Mouse (Mus musculus): ENCODE data around the gene Fbxo45. TPM values are rescaled to one million over a fixed set of nuclear protein-coding genes. Genes with fewer than 3 reads are reported as not detected.
"Not testable (repeated sequence)": the region's sequence is repeated elsewhere in the genome, so short reads cannot be mapped to it uniquely, and the experiment has no call there.

Gene Fbxo45
- polyA plus RNA-seq, 1 experiment from 2014 or later = 5.1 TPM

DNA sequence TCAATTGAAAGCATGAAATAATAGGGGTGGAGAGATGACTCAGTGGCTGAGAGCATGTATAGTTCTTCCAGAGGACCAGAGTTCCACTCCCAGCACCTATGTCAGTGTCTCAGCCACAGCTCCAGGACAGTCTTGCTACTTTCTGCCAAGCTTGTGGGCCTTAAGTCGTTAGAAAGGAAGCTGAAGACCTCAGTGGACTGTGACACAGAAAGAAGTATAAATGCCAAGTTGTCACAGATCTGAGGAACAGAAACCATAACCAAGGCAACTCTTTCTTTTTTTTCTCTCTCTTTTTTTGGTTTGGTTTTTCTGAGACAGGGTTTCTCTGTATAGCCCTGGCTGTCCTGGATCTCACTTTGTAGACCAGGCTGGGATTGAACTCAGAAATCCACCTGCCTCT, 28.9 kb upstream of the Fbxo45 start:
- no peak for ATAC-seq
- no peak overlapping the region for H3K27ac ChIP-seq (ENCODE audit: low read depth, low read length)
- H3K9me3 ChIP-seq (ENCODE audit: control insufficient read depth) = no peaks in the 10 kb centered on the region
- no peaks in the 10 kb centered on the region for H3K27me3 ChIP-seq (replicated peaks; ENCODE audit: control insufficient read depth, insufficient read depth, low read length)
- no peak overlapping the region for H3K9ac ChIP-seq (ENCODE audit: low read depth, low read length)
- H3K4me1 ChIP-seq (replicated peaks; ENCODE audit: control insufficient read depth, insufficient read depth, low read length) = no peaks in the 10 kb centered on the region
- 84% methylated on average over 1 of the region's 1 CpGs for WGBS
- TF ChIP-seq CTCF (IDR thresholded peaks at IDR 0.05; ENCODE audit: low read depth) = no peak
- H3K4me3 ChIP-seq (ENCODE audit: low read depth, low read length) = no peak overlapping the region
- H3K4me2 ChIP-seq (replicated peaks; ENCODE audit: low read depth) = no peak overlapping the region
- no peaks in the 10 kb centered on the region for H3K36me3 ChIP-seq (ENCODE audit: control insufficient read depth, insufficient read depth)

GRCm38 (mm10) chr16:32275041-32275440, 28.1 kb upstream of the Fbxo45 start:
- Histone ChIP-seq H3K27ac (ENCODE audit: low read depth, low read length) (no peak overlapping the region), H3K9me3 (ENCODE audit: control insufficient read depth) (no peaks in the 10 kb centered on the region), H3K4me3 (ENCODE audit: low read depth, low read length) (no peak overlapping the region), H3K4me2 (replicated peaks; ENCODE audit: low read depth) (no peak overlapping the region), H3K36me3 (ENCODE audit: control insufficient read depth, insufficient read depth) (no peaks in the 10 kb centered on the region), H3K27me3 (replicated peaks; ENCODE audit: control insufficient read depth, insufficient read depth, low read length) (no peaks in the 10 kb centered on the region), H3K4me1 (replicated peaks; ENCODE audit: control insufficient read depth, insufficient read depth, low read length) (no peaks in the 10 kb centered on the region), H3K9ac (ENCODE audit: low read depth, low read length) (no peak overlapping the region)
- no peak for ATAC-seq
- TF ChIP-seq CTCF (IDR thresholded peaks at IDR 0.05; ENCODE audit: low read depth) = no peak
- 86% methylated on average over 6 of the region's 6 CpGs for WGBS

- Histone ChIP-seq H3K4me1 (replicated peaks; ENCODE audit: control insufficient read depth, insufficient read depth, low read length) (no peaks in the 10 kb centered on the region), H3K27me3 (replicated peaks; ENCODE audit: control insufficient read depth, insufficient read depth, low read length) (no peaks in the 10 kb centered on the region), H3K36me3 (ENCODE audit: control insufficient read depth, insufficient read depth) (no peaks in the 10 kb centered on the region), H3K4me3 (ENCODE audit: low read depth, low read length) (no peak overlapping the region), H3K4me2 (replicated peaks; ENCODE audit: low read depth) (no peak overlapping the region), H3K9ac (ENCODE audit: low read depth, low read length) (no peak overlapping the region), H3K9me3 (ENCODE audit: control insufficient read depth) (no peaks in the 10 kb centered on the region), H3K27ac (ENCODE audit: low read depth, low read length) (no peak overlapping the region)
- WGBS = 57% methylated on average over 9 of the region's 9 CpGs
- TF ChIP-seq CTCF (IDR thresholded peaks at IDR 0.05; ENCODE audit: low read depth) = peak; percentile 65
- ATAC-seq = no peak
These were observed 26.4 kb upstream of the Fbxo45 start for GRCm38 (mm10) chr16:32273338-32273737.

- Histone ChIP-seq H3K9ac (ENCODE audit: low read depth, low read length) (no peak within 1 kb of the TSS), H3K4me1 (replicated peaks; ENCODE audit: control insufficient read depth, insufficient read depth, low read length) (no peaks in the 10 kb centered on the region), H3K4me3 (ENCODE audit: low read depth, low read length) (no peak within 1 kb of the TSS), H3K9me3 (ENCODE audit: control insufficient read depth) (no peaks in the 10 kb centered on the region), H3K27me3 (replicated peaks; ENCODE audit: control insufficient read depth, insufficient read depth, low read length) (no peaks in the 10 kb centered on the region), H3K27ac (ENCODE audit: low read depth, low read length) (no peak within 1 kb of the TSS), H3K4me2 (replicated peaks; ENCODE audit: low read depth) (no peak within 1 kb of the TSS), H3K36me3 (ENCODE audit: control insufficient read depth, insufficient read depth) (no peaks in the 10 kb centered on the region)
- no peak for TF ChIP-seq CTCF (IDR thresholded peaks at IDR 0.05; ENCODE audit: low read depth)
- no peak for ATAC-seq
- 81% methylated on average over 11 of the region's 11 CpGs for WGBS
These were observed 24.3 kb upstream of the Fbxo45 start, which contains the start of gene Smco1 for GRCm38 (mm10) chr16:32271291-32271690. Gene Smco1 (plus strand): TSS chr16:32271468.

DNA sequence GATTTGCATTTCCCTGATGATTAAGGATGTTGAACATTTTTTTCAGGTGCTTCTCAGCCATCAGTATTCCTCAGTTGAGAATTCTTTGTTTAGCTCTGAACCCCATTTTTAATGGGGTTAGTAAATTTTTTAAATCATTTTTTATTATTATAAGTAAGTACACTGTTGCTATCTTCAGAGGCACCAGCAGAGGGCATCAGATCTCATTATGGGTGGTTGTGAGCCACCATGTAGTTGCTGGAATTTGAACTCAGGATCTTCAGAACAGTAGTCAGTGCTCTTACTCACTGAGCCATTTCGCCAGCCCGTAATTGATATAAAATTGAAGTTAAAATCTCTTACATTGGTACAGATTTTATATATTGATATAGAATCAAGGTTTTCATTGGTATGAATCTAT, 17.3 kb upstream of the Fbxo45 start:
- not testable (repeated sequence) for H3K36me3 ChIP-seq (ENCODE audit: control insufficient read depth, insufficient read depth); H3K9me3 ChIP-seq (ENCODE audit: control insufficient read depth); H3K9ac ChIP-seq (ENCODE audit: low read depth, low read length); H3K4me1 ChIP-seq (replicated peaks; ENCODE audit: control insufficient read depth, insufficient read depth, low read length); H3K4me3 ChIP-seq (ENCODE audit: low read depth, low read length); ATAC-seq; H3K4me2 ChIP-seq (replicated peaks; ENCODE audit: low read depth); H3K27ac ChIP-seq (ENCODE audit: low read depth, low read length); H3K27me3 ChIP-seq (replicated peaks; ENCODE audit: control insufficient read depth, insufficient read depth, low read length)
- 92% methylated on average over 2 of the region's 2 CpGs for WGBS
- TF ChIP-seq CTCF (IDR thresholded peaks at IDR 0.05; ENCODE audit: low read depth) = peak; percentile 57

DNA sequence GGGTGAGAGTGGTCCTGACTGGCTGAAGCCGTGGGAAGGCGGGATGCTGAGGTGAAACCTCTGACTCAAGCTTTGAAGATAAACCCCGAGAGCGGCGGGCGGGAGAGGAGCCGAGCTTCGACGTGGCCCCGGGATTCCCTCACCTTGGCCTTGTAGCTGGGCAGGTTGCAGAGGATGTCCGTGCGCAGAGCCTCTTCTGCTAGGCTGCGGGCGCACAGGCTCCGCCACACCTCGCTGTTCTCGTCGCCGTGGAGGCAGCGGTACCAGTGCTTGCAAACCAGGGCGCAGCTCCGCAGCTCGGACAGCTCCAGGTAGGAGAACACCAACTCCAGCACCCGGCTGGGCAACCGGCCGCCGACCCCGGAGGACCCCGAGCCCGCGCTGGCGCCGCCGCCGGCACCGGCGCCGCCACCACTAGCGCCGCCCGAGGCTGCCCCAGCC, 587 bp downstream of the Fbxo45 start:
- TF ChIP-seq CTCF (IDR thresholded peaks at IDR 0.05; ENCODE audit: low read depth) = no peak
- 0% methylated on average over 23 of the region's 41 CpGs for WGBS
- H3K4me3 ChIP-seq (ENCODE audit: low read depth, low read length) = peak overlapping the region; percentile 71
- peak overlapping the region; percentile 78 for H3K9ac ChIP-seq (ENCODE audit: low read depth, low read length)
- H3K27ac ChIP-seq (ENCODE audit: low read depth, low read length) = peak overlapping the region; percentile 90
- 0 out of 2 replicates have a peak, but pooled peaks cover 3% of the 10 kb centered on the region for H3K4me1 ChIP-seq (replicated peaks; ENCODE audit: control insufficient read depth, insufficient read depth, low read length)
- no peaks in the 10 kb centered on the region for H3K9me3 ChIP-seq (ENCODE audit: control insufficient read depth)
- ATAC-seq = peak; percentile 55
- H3K4me2 ChIP-seq (replicated peaks; ENCODE audit: low read depth) = peak overlapping the region; percentile 63
- no peaks in the 10 kb centered on the region for H3K27me3 ChIP-seq (replicated peaks; ENCODE audit: control insufficient read depth, insufficient read depth, low read length)
- H3K36me3 ChIP-seq (ENCODE audit: control insufficient read depth, insufficient read depth) = no peaks in the 10 kb centered on the region; the same call in 1 of the 2 replicates

DNA sequence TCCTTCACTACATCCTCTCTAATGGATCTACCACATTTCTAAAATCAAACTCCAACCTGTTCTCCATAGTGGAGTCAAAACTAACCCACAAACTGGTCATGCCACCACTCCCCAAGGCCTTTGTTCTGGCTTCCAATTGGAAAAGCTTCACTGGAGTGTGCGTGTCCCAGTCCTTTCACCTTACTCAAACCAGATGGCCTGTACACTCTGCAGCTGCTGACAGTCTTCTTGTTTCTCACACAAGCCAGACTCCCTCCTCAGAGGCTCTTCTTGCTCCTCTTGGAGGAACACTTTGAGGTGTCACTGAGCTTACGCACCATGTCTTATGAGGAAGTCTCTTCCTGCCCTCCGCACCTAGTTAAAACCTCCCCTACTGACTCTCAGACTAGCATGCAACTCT, 3.1 kb downstream of the Fbxo45 start:
- no peaks in the 10 kb centered on the region for H3K27me3 ChIP-seq (replicated peaks; ENCODE audit: control insufficient read depth, insufficient read depth, low read length)
- no peak for ATAC-seq
- no peak overlapping the region for H3K27ac ChIP-seq (ENCODE audit: low read depth, low read length)
- no peak overlapping the region for H3K4me2 ChIP-seq (replicated peaks; ENCODE audit: low read depth)
- H3K9me3 ChIP-seq (ENCODE audit: control insufficient read depth) = no peaks in the 10 kb centered on the region
- no peak overlapping the region for H3K9ac ChIP-seq (ENCODE audit: low read depth, low read length)
- 0 out of 2 replicates have a peak, but pooled peaks cover 3% of the 10 kb centered on the region for H3K4me1 ChIP-seq (replicated peaks; ENCODE audit: control insufficient read depth, insufficient read depth, low read length)
- no peak for TF ChIP-seq CTCF (IDR thresholded peaks at IDR 0.05; ENCODE audit: low read depth)
- no peak overlapping the region for H3K4me3 ChIP-seq (ENCODE audit: low read depth, low read length)
- no peaks in the 10 kb centered on the region for H3K36me3 ChIP-seq (ENCODE audit: control insufficient read depth, insufficient read depth)
- WGBS = 88% methylated on average over 3 of the region's 3 CpGs

All from intestine, postnatal 0 days (tissue).